Mouse (Mus musculus) testis, adult 2 months (tissue): ENCODE measurements around the gene Rspry1.

Source experiments
- CTCF ChIP-seq: fragments of 200-500 bp; IDR thresholded peaks from 2 replicates; pipeline ENCODE4 v1.5.1; 2012; ENCODE audit warnings: low read depth, mild to moderate bottlenecking, inconsistent platforms, low read length, moderate library complexity; ENCODE audit not compliant: control insufficient read depth, insufficient read depth, insufficient replicate concordance
- POLR2A ChIP-seq: fragments of 200-500 bp; IDR thresholded peaks from 2 replicates; pipeline ENCODE4 v1.6.1; 2012; ENCODE audit warnings: low read depth, mild to moderate bottlenecking, inconsistent platforms, low read length, moderate library complexity; ENCODE audit not compliant: control insufficient read depth

DNA sequence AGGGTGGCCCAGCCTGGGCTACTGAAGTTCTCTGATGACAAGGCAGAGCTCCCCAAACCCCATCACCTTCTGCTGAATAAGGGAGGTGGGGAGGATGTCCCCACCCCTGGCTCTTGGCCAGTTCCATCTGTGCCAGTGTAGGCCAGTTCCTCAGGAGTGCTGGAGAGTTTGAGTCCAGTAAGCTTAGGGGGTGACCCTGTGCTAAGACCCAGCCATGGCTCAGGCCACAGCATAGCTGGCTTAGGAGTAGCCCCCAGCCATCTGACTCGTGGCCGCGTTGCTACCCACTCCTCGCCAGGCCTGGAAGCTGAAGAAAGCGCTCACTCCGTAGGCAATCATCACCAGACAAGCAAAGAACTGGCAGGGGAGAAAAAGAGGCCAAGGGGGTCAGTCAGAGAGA, 74.2 kb downstream of the Rspry1 start:
- TF ChIP-seq CTCF: no peak
- no peak for TF ChIP-seq POLR2A
